Mouse (Mus musculus) kidney, adult 2 months (tissue): ENCODE measurements at regions not wholly inside any gene's neighbourhood (a gene's known extent, or its start where the extent isn't known, plus 50 kb on each side); places are given as distances from the start of the nearest gene placed in this dataset.

ENCODE experiments used
- DNase-seq: peaks from one replicate; pipeline ENCODE4 v3.0.0; 2021
- H3K27ac ChIP-seq: fragments of 200-500 bp; 2 replicates; pipeline ENCODE4 v1.5.1; 2012; ENCODE audit warnings: low read depth, low read length, control low read depth, inconsistent platforms; ENCODE audit not compliant: insufficient read depth
- H3K27me3 ChIP-seq: fragments of 200-500 bp; replicated peaks from 2 replicates; pipeline ENCODE4 v1.6.1; 2012; ENCODE audit warnings: mild to moderate bottlenecking, moderate library complexity, low read length, inconsistent platforms; ENCODE audit not compliant: control insufficient read depth, insufficient read depth
- H3K36me3 ChIP-seq: fragments of 200-500 bp; 2 replicates; pipeline ENCODE4 v1.6.1; 2012; ENCODE audit warnings: mild to moderate bottlenecking, moderate library complexity, low read length, inconsistent platforms; ENCODE audit not compliant: control insufficient read depth, insufficient read depth
- H3K4me1 ChIP-seq: fragments of 200-500 bp; 2 replicates; pipeline ENCODE4 v1.6.1; 2011; ENCODE audit warnings: low read length; ENCODE audit not compliant: control insufficient read depth, insufficient read depth
- H3K4me3 ChIP-seq: fragments of 200-500 bp; 2 replicates; pipeline ENCODE4 v1.5.1; 2011; ENCODE audit warnings: mild to moderate bottlenecking, low read depth, low read length, control low read depth; ENCODE audit not compliant: insufficient read depth
- CTCF ChIP-seq: fragments of 200-500 bp; conservative IDR thresholded peaks from 2 replicates; pipeline ENCODE4 v1.5.1; 2011; ENCODE audit warnings: low read depth, mild to moderate bottlenecking, control low read depth, low read length, moderate library complexity, mixed read lengths; ENCODE audit not compliant: insufficient read depth, insufficient read length
- POLR2A ChIP-seq: fragments of 200-500 bp; IDR thresholded peaks from one replicate; pipeline ENCODE4 v1.6.1; 2011; ENCODE audit warnings: low read depth, low read length, control low read depth
- WGBS: fragments of 180-500 bp; shearing (Covaris S2); methylation state at CpG from one replicate; pipeline ENCODE4 v1.1.7; 2018; 5-methylcytosine and 5-hydroxymethylcytosine counted together

GRCm38 (mm10) chr1:71767705-71768104 lies 114.7 kb upstream of the Fn1 start:
- Histone ChIP-seq H3K27ac (no peak overlapping the region), H3K4me3 (no peak overlapping the region), H3K36me3 (no peaks in the 10 kb centered on the region), H3K27me3 (no peaks in the 10 kb centered on the region), H3K4me1 (no peaks in the 10 kb centered on the region)
- peak; percentile 17 for DNase-seq
- TF ChIP-seq POLR2A (no peak), CTCF (no peak)
- WGBS, result 62% methylated on average over 3 of the region's 3 CpGs

GRCm38 (mm10) chr1:71767076-71767475 lies 114.1 kb upstream of the Fn1 start:
- TF ChIP-seq POLR2A, result no peak
- no peaks in the 10 kb centered on the region for H3K36me3 ChIP-seq
- H3K4me1 ChIP-seq, result no peaks in the 10 kb centered on the region
- no peak overlapping the region for H3K27ac ChIP-seq
- H3K27me3 ChIP-seq, result no peaks in the 10 kb centered on the region
- H3K4me3 ChIP-seq, result no peak overlapping the region
- 76% methylated on average over 5 of the region's 5 CpGs for WGBS
- DNase-seq, result peak; percentile 14

- H3K27ac ChIP-seq, result no peak overlapping the region
- H3K4me3 ChIP-seq, result no peak overlapping the region
- no peaks in the 10 kb centered on the region for H3K27me3 ChIP-seq
- DNase-seq, result no peak
- no peaks in the 10 kb centered on the region for H3K4me1 ChIP-seq
- WGBS, result 76% methylated on average over 6 of the region's 6 CpGs
- no peaks in the 10 kb centered on the region for H3K36me3 ChIP-seq
- TF ChIP-seq CTCF (no peak), POLR2A (no peak)
These were observed 112.0 kb upstream of the Fn1 start for GRCm38 (mm10) chr1:71764951-71765350.

- Histone ChIP-seq H3K4me3 (no peak overlapping the region), H3K27ac (no peak overlapping the region), H3K36me3 (no peaks in the 10 kb centered on the region), H3K27me3 (no peaks in the 10 kb centered on the region), H3K4me1 (no peaks in the 10 kb centered on the region)
- DNase-seq, result peak; percentile 7
- TF ChIP-seq CTCF, result no peak
- no peak for TF ChIP-seq POLR2A
- 28% methylated on average over 2 of the region's 2 CpGs for WGBS
These were observed 110.5 kb upstream of the Fn1 start for GRCm38 (mm10) chr1:71763530-71763929.

GRCm38 (mm10) chr1:71760342-71760741 lies 107.3 kb upstream of the Fn1 start:
- Histone ChIP-seq H3K36me3 (no peaks in the 10 kb centered on the region), H3K27me3 (no peaks in the 10 kb centered on the region), H3K4me3 (no peak overlapping the region), H3K27ac (no peak overlapping the region), H3K4me1 (no peaks in the 10 kb centered on the region)
- 36% methylated on average over 2 of the region's 2 CpGs for WGBS
- DNase-seq, result no peak
- TF ChIP-seq POLR2A (no peak), CTCF (no peak)

GRCm38 (mm10) chr1:71757236-71757635 lies 104.2 kb upstream of the Fn1 start:
- TF ChIP-seq CTCF (no peak), POLR2A (no peak)
- Histone ChIP-seq H3K27ac (no peak overlapping the region), H3K27me3 (no peaks in the 10 kb centered on the region), H3K4me3 (no peak overlapping the region), H3K36me3 (no peaks in the 10 kb centered on the region), H3K4me1 (no peaks in the 10 kb centered on the region)
- WGBS, result 66% methylated on average over 5 of the region's 5 CpGs
- no peak for DNase-seq

- no peaks in the 10 kb centered on the region for H3K4me1 ChIP-seq
- no peak overlapping the region for H3K27ac ChIP-seq
- TF ChIP-seq CTCF (no peak), POLR2A (no peak)
- H3K27me3 ChIP-seq, result no peaks in the 10 kb centered on the region
- WGBS, result 88% methylated on average over 2 of the region's 2 CpGs
- H3K4me3 ChIP-seq, result no peak overlapping the region
- no peaks in the 10 kb centered on the region for H3K36me3 ChIP-seq
- no peak for DNase-seq
These were observed 103.2 kb upstream of the Fn1 start for GRCm38 (mm10) chr1:71756159-71756558.

- 73% methylated on average over 9 of the region's 9 CpGs for WGBS
- no peak overlapping the region for H3K27ac ChIP-seq
- no peaks in the 10 kb centered on the region for H3K27me3 ChIP-seq
- no peaks in the 10 kb centered on the region for H3K36me3 ChIP-seq
- TF ChIP-seq CTCF (no peak), POLR2A (no peak)
- no peaks in the 10 kb centered on the region for H3K4me1 ChIP-seq
- no peak for DNase-seq
- H3K4me3 ChIP-seq, result no peak overlapping the region
These were observed 102.4 kb upstream of the Fn1 start for GRCm38 (mm10) chr1:71755435-71755834.
